Mouse (Mus musculus): Measurements from ENCODE around the gene Cdc42se2. TPM values are rescaled to one million over a fixed set of nuclear protein-coding genes. Genes with fewer than 3 reads are reported as not detected.

Gene Cdc42se2
- polyA plus RNA-seq, 1 experiment, result 127 TPM

DNA sequence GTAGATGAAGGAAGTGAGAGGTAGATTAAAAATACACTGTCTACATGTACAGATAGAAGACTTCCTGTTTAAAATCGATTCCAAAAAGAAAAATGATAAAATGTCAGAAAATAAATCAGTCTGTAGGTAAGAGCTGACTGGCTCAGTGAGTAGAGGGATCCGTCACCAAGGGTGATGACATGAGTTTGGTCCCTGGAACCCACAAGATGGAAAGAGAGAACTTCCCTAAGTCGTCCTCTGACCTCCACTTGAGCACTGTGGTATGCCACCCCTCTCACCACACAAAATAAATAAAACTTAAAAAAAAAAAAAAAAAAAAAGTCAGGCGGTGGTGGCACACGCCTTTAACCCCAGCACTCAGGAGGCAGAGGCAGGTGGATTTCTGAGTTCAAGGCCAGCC, 50.6 kb downstream of the Cdc42se2 start:
- H3K27me3 ChIP-seq (ENCODE audit: control insufficient read depth, insufficient read depth, low read length), result no peaks in the 10 kb centered on the region
- peaks cover 33% of the 10 kb centered on the region for H3K36me3 ChIP-seq (ENCODE audit: control insufficient read depth, insufficient read depth, low read length)
- 57% methylated on average over 5 of the region's 5 CpGs for WGBS
- H3K4me1 ChIP-seq (replicated peaks; ENCODE audit: control insufficient read depth, insufficient read depth, low read length), result peaks cover 5% of the 10 kb centered on the region; the same call in 1 of the 2 replicates
- no peak for DNase-seq
- H3K4me3 ChIP-seq (ENCODE audit: control insufficient read depth, insufficient read depth, low read length), result no peak overlapping the region
- no peak for TF ChIP-seq POLR2A (IDR thresholded peaks at IDR 0.05; ENCODE audit: control insufficient read depth, extremely low read depth, insufficient read depth, low read length, poor library complexity)
- no peak for TF ChIP-seq CTCF (IDR thresholded peaks at IDR 0.05; ENCODE audit: borderline replicate concordance, control insufficient read depth, extremely low read depth, insufficient read depth, low read length, poor library complexity)
- no peak overlapping the region for H3K27ac ChIP-seq (ENCODE audit: control insufficient read depth, insufficient read depth, low read length)

DNA sequence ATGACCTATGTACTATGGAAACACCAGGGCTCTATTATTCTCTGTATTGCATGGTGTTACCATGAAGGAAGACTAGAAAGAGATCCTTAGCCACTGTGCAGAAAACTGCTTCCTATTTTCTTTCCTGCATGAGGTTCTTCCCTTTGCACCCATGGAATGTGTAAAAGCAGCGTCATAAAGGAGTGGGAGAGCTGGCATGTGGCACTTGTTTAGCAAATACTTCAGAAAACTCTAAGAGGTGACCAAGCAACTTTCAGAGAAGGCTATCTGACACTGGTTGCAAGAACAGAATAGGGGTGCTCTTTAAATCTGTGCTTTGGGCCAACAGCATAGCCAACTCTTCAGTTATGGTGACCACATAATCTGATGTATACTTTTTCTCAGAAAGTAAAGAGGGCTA, 52.4 kb downstream of the Cdc42se2 start:
- no peak overlapping the region for H3K27ac ChIP-seq (ENCODE audit: control insufficient read depth, insufficient read depth, low read length)
- peaks cover 5% of the 10 kb centered on the region; the same call in 1 of the 2 replicates for H3K4me1 ChIP-seq (replicated peaks; ENCODE audit: control insufficient read depth, insufficient read depth, low read length)
- H3K4me3 ChIP-seq (ENCODE audit: control insufficient read depth, insufficient read depth, low read length), result no peak overlapping the region
- peaks cover 33% of the 10 kb centered on the region for H3K36me3 ChIP-seq (ENCODE audit: control insufficient read depth, insufficient read depth, low read length)
- DNase-seq, result no peak
- no peaks in the 10 kb centered on the region for H3K27me3 ChIP-seq (ENCODE audit: control insufficient read depth, insufficient read depth, low read length)
- TF ChIP-seq CTCF (IDR thresholded peaks at IDR 0.05; ENCODE audit: borderline replicate concordance, control insufficient read depth, extremely low read depth, insufficient read depth, low read length, poor library complexity), result no peak
- no peak for TF ChIP-seq POLR2A (IDR thresholded peaks at IDR 0.05; ENCODE audit: control insufficient read depth, extremely low read depth, insufficient read depth, low read length, poor library complexity)
- 94% methylated on average over 1 of the region's 1 CpGs for WGBS

DNA sequence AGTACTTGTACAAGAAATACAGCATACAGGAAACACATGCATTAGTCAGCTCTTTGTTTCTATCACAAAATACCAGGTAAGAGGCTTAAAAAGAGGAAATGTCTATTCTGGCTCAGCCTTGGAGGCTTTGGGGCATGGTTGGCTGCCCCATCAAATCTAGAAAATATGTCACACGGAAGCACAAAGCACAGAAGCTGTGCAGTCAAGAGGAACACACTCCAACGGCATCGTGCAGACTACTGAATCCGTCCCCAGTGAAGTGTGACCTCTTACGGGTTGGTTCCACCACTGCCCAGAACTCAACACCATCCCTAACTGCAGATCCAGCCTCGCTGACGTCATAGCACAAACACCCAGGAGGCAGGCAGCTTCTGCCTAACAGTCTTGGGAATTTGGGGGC, 53.9 kb downstream of the Cdc42se2 start:
- TF ChIP-seq CTCF (IDR thresholded peaks at IDR 0.05; ENCODE audit: borderline replicate concordance, control insufficient read depth, extremely low read depth, insufficient read depth, low read length, poor library complexity) (no peak), POLR2A (IDR thresholded peaks at IDR 0.05; ENCODE audit: control insufficient read depth, extremely low read depth, insufficient read depth, low read length, poor library complexity) (no peak)
- no peaks in the 10 kb centered on the region for H3K27me3 ChIP-seq (ENCODE audit: control insufficient read depth, insufficient read depth, low read length)
- DNase-seq, result no peak
- peaks cover 9% of the 10 kb centered on the region; the same call in 1 of the 2 replicates for H3K4me1 ChIP-seq (replicated peaks; ENCODE audit: control insufficient read depth, insufficient read depth, low read length)
- H3K4me3 ChIP-seq (ENCODE audit: control insufficient read depth, insufficient read depth, low read length), result no peak overlapping the region
- H3K27ac ChIP-seq (ENCODE audit: control insufficient read depth, insufficient read depth, low read length), result no peak overlapping the region
- 68% methylated on average over 7 of the region's 7 CpGs for WGBS
- peaks cover 28% of the 10 kb centered on the region for H3K36me3 ChIP-seq (ENCODE audit: control insufficient read depth, insufficient read depth, low read length)

DNA sequence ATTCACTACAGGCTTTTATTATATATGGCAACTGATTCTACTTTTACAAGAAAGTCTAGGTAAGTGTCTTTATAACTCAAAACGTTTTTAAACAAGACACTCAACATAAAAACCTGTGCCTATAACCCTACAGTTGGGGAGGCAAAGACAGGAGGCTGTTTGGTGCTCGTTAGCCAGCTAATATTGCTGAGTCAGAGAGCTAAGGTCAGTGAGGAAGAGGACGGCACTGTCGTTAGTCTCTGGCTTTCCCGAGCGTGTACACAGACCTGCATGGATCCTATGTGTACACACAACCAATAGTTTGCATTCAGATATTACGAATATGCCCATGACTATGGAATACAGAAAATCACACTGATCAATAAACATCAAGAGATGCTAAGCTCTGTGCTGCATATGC, 56.1 kb downstream of the Cdc42se2 start:
- WGBS, result 90% methylated on average over 7 of the region's 7 CpGs
- Histone ChIP-seq H3K4me1 (replicated peaks; ENCODE audit: control insufficient read depth, insufficient read depth, low read length) (peaks cover 21% of the 10 kb centered on the region), H3K36me3 (ENCODE audit: control insufficient read depth, insufficient read depth, low read length) (peaks cover 23% of the 10 kb centered on the region; the same call in 1 of the 2 replicates), H3K27ac (ENCODE audit: control insufficient read depth, insufficient read depth, low read length) (no peak overlapping the region), H3K4me3 (ENCODE audit: control insufficient read depth, insufficient read depth, low read length) (no peak overlapping the region), H3K27me3 (ENCODE audit: control insufficient read depth, insufficient read depth, low read length) (no peaks in the 10 kb centered on the region)
- TF ChIP-seq POLR2A (IDR thresholded peaks at IDR 0.05; ENCODE audit: control insufficient read depth, extremely low read depth, insufficient read depth, low read length, poor library complexity) (no peak), CTCF (IDR thresholded peaks at IDR 0.05; ENCODE audit: borderline replicate concordance, control insufficient read depth, extremely low read depth, insufficient read depth, low read length, poor library complexity) (no peak)
- no peak for DNase-seq

DNA sequence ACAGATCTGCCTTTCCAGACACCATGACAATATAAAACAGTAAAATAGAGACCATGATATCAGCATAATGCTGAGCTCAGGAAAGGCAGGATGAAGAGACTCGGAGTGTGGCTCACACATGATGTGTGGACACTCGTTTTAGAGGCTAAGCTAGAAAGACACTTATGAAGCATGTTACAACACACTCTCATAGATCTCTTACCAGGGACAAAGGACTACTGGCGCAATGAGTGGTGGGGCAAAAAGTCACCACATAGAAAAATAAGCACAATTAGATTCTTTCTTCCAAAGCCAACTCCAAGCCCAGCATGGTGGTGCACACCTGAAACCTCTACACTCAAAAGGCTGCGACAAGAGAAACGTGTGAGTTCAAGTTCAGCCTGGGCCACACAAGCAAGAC, 56.5 kb downstream of the Cdc42se2 start:
- DNase-seq, result no peak
- Histone ChIP-seq H3K4me1 (replicated peaks; ENCODE audit: control insufficient read depth, insufficient read depth, low read length) (peaks cover 24% of the 10 kb centered on the region), H3K36me3 (ENCODE audit: control insufficient read depth, insufficient read depth, low read length) (peaks cover 22% of the 10 kb centered on the region; the same call in 1 of the 2 replicates), H3K27me3 (ENCODE audit: control insufficient read depth, insufficient read depth, low read length) (no peaks in the 10 kb centered on the region), H3K4me3 (ENCODE audit: control insufficient read depth, insufficient read depth, low read length) (no peak overlapping the region), H3K27ac (ENCODE audit: control insufficient read depth, insufficient read depth, low read length) (no peak overlapping the region)
- no peak for TF ChIP-seq CTCF (IDR thresholded peaks at IDR 0.05; ENCODE audit: borderline replicate concordance, control insufficient read depth, extremely low read depth, insufficient read depth, low read length, poor library complexity)
- no peak for TF ChIP-seq POLR2A (IDR thresholded peaks at IDR 0.05; ENCODE audit: control insufficient read depth, extremely low read depth, insufficient read depth, low read length, poor library complexity)
- 95% methylated on average over 5 of the region's 5 CpGs for whole genome bisulfite sequencing

DNA sequence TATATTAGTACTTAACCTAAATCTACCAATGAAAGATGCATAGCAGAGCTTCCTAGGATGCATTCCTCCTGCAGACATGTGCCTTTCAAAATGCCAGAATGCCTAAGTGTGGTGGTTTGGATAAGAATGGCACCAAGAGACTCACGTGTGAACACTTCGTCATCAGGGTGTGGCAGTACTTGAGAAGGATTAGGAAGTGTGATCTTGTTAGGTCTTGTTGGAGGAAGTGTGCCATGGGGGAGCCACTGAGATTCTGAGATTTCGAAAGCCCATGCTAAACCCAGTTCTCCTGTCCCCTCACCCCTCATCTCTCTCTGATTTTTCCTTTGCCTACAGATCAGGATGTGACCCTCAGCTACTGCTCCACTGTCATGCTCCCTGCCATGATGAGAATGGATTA, 58.2 kb downstream of the Cdc42se2 start:
- no peak overlapping the region for H3K27ac ChIP-seq (ENCODE audit: control insufficient read depth, insufficient read depth, low read length)
- WGBS, result 93% methylated on average over 3 of the region's 3 CpGs
- TF ChIP-seq POLR2A (IDR thresholded peaks at IDR 0.05; ENCODE audit: control insufficient read depth, extremely low read depth, insufficient read depth, low read length, poor library complexity), result no peak
- no peak for TF ChIP-seq CTCF (IDR thresholded peaks at IDR 0.05; ENCODE audit: borderline replicate concordance, control insufficient read depth, extremely low read depth, insufficient read depth, low read length, poor library complexity)
- H3K36me3 ChIP-seq (ENCODE audit: control insufficient read depth, insufficient read depth, low read length), result peaks cover 14% of the 10 kb centered on the region; the same call in 1 of the 2 replicates
- H3K27me3 ChIP-seq (ENCODE audit: control insufficient read depth, insufficient read depth, low read length), result no peaks in the 10 kb centered on the region
- H3K4me1 ChIP-seq (replicated peaks; ENCODE audit: control insufficient read depth, insufficient read depth, low read length), result peaks cover 21% of the 10 kb centered on the region
- no peak for DNase-seq
- H3K4me3 ChIP-seq (ENCODE audit: control insufficient read depth, insufficient read depth, low read length), result no peak overlapping the region

DNA sequence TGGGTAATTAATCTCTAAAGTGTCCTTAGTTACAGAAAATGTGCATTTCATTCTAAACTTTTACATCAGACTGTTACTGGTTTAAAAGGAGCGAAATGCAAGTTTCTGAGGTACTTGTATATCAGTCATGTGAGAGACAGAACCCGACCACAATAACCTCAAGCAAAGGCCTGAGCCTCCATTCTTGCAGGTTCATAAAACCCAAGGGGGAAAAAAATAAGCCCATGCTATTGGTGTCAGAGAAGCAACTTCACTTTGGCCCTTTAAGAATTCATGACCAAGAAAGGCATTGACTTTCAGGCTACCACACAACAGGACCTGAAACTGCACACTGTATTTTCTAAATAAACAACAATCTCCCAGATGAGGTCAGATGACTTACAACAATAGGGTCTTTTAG, 59.1 kb downstream of the Cdc42se2 start:
- no peak overlapping the region; the same call in 1 of the 2 replicates for H3K27ac ChIP-seq (ENCODE audit: control insufficient read depth, insufficient read depth, low read length)
- no peak overlapping the region for H3K4me3 ChIP-seq (ENCODE audit: control insufficient read depth, insufficient read depth, low read length)
- H3K4me1 ChIP-seq (replicated peaks; ENCODE audit: control insufficient read depth, insufficient read depth, low read length), result peaks cover 20% of the 10 kb centered on the region
- no peaks in the 10 kb centered on the region for H3K27me3 ChIP-seq (ENCODE audit: control insufficient read depth, insufficient read depth, low read length)
- no peak for TF ChIP-seq POLR2A (IDR thresholded peaks at IDR 0.05; ENCODE audit: control insufficient read depth, extremely low read depth, insufficient read depth, low read length, poor library complexity)
- TF ChIP-seq CTCF (IDR thresholded peaks at IDR 0.05; ENCODE audit: borderline replicate concordance, control insufficient read depth, extremely low read depth, insufficient read depth, low read length, poor library complexity), result no peak
- DNase-seq, result no peak
- H3K36me3 ChIP-seq (ENCODE audit: control insufficient read depth, insufficient read depth, low read length), result peaks cover 14% of the 10 kb centered on the region; the same call in 1 of the 2 replicates
- WGBS, result 26% methylated on average over 2 of the region's 2 CpGs

Data from thymus, adult 2 months (tissue).